Mouse (Mus musculus) MEL (cell line): Measurements from ENCODE around the gene Ifi47. TPM values are rescaled to one million over a fixed set of nuclear protein-coding genes. Genes with fewer than 3 reads are reported as not detected.

ENCODE experiments used
- DNase-seq: peaks from one replicate; pipeline ENCODE4 v3.0.0; 2011; ENCODE audit warnings: low read depth, low spot score
- H3K27ac ChIP-seq: 2 replicates; pipeline ENCODE4 v1.5.1; 2012; ENCODE audit warnings: low read depth, mild to moderate bottlenecking, control low read depth, low read length, moderate library complexity; ENCODE audit not compliant: control insufficient read depth
- H3K27me3 ChIP-seq, 2 experiments: fragments of 150-350 bp in 1 of 2; sonication (generic) in 1 of 2; 2 replicates each; pipeline ENCODE4 v1.6.1; 2012; ENCODE audit warnings: low read length in 2 of 2, mild to moderate bottlenecking in 2 of 2, improper control_type of control experiment in 1 of 2, moderate library complexity in 1 of 2; ENCODE audit not compliant: insufficient read depth in 2 of 2, control insufficient read depth in 1 of 2
- H3K36me3 ChIP-seq, 2 experiments: 2 replicates each; pipeline ENCODE4 v1.6.1; 2012 to 2014; ENCODE audit warnings: low read length in 2 of 2, improper control_type of control experiment in 1 of 2, inconsistent platforms in 1 of 2, mild to moderate bottlenecking in 1 of 2; ENCODE audit not compliant: insufficient read depth in 2 of 2, control insufficient read depth in 1 of 2
- H3K4me1 ChIP-seq, 2 experiments: fragments of 150-350 bp in 1 of 2; sonication (generic) in 1 of 2; 2 replicates each; pipeline ENCODE4 v1.6.1; 2012; ENCODE audit warnings: low read length in 2 of 2, improper control_type of control experiment in 1 of 2, mild to moderate bottlenecking in 1 of 2; ENCODE audit not compliant: insufficient read depth in 2 of 2, control insufficient read depth in 1 of 2
- H3K4me3 ChIP-seq, 2 experiments: fragments of 150-350 bp in 1 of 2; sonication (generic) in 1 of 2; 2 replicates each; pipeline ENCODE4 v1.5.1; 2012; ENCODE audit warnings: low read depth in 2 of 2, low read length in 2 of 2, mild to moderate bottlenecking in 2 of 2, moderate library complexity in 2 of 2, control low read depth in 1 of 2, improper control_type of control experiment in 1 of 2; ENCODE audit not compliant: control insufficient read depth in 1 of 2, insufficient read depth in 1 of 2
- H3K79me2 ChIP-seq: 2 replicates; pipeline ENCODE4 v1.6.1; 2012; ENCODE audit warnings: mild to moderate bottlenecking, low read length, moderate library complexity; ENCODE audit not compliant: control insufficient read depth, poor library complexity, insufficient read depth
- H3K9ac ChIP-seq: 2 replicates; pipeline ENCODE4 v1.6.1; 2012; ENCODE audit warnings: low read depth, mild to moderate bottlenecking, control low read depth, low read length, moderate library complexity; ENCODE audit not compliant: control insufficient read depth, poor library complexity, severe bottlenecking
- H3K9me3 ChIP-seq: fragments of 150-350 bp; sonication (generic); replicated peaks from 2 replicates; pipeline ENCODE4 v1.6.1; 2012; ENCODE audit warnings: mild to moderate bottlenecking, low read length, improper control_type of control experiment, moderate library complexity; ENCODE audit not compliant: insufficient read depth
- BHLHE40 ChIP-seq: IDR thresholded peaks from 2 replicates; pipeline ENCODE4 v1.6.1; 2012; ENCODE audit warnings: low read depth, mild to moderate bottlenecking, inconsistent platforms, low read length, improper control_type of control experiment, borderline replicate concordance
- CHD1 ChIP-seq: IDR thresholded peaks from 2 replicates; pipeline ENCODE4 v1.6.1; 2012; ENCODE audit warnings: low read depth, mild to moderate bottlenecking, inconsistent platforms, low read length, improper control_type of control experiment
- CHD2 ChIP-seq: IDR thresholded peaks from 2 replicates; pipeline ENCODE4 v1.6.1; 2011; ENCODE audit warnings: low read length, improper control_type of control experiment
- CTCF ChIP-seq, 3 experiments: IDR thresholded peaks in 2 of 3; conservative IDR thresholded peaks in 1 of 3; 2 replicates each; pipeline ENCODE4 v1.5.1; 2011 to 2012; ENCODE audit warnings: low read length in 3 of 3, low read depth in 2 of 3, mild to moderate bottlenecking in 2 of 3, improper control_type of control experiment in 1 of 3, inconsistent platforms in 1 of 3, mixed read lengths in 1 of 3, moderate library complexity in 1 of 3; ENCODE audit not compliant: control insufficient read depth in 1 of 3, insufficient read depth in 1 of 3, poor library complexity in 1 of 3, severe bottlenecking in 1 of 3
- E2F4 ChIP-seq: IDR thresholded peaks from 2 replicates; pipeline ENCODE4 v1.6.1; 2011; ENCODE audit warnings: low read depth, low read length, improper control_type of control experiment, borderline replicate concordance
- ELF1 ChIP-seq: IDR thresholded peaks from 2 replicates; pipeline ENCODE4 v1.6.1; 2014; ENCODE audit warnings: low read depth, mild to moderate bottlenecking, inconsistent platforms, low read length, improper control_type of control experiment, moderate library complexity
- EP300 ChIP-seq, 2 experiments: IDR thresholded peaks; 2 replicates each; pipeline ENCODE4 v1.6.1; 2011; ENCODE audit warnings: improper control_type of control experiment in 2 of 2, low read length in 2 of 2, low read depth in 1 of 2, mild to moderate bottlenecking in 1 of 2
- GABPA ChIP-seq: IDR thresholded peaks from 2 replicates; pipeline ENCODE4 v1.6.1; 2012; ENCODE audit warnings: low read depth, mild to moderate bottlenecking, inconsistent platforms, low read length, improper control_type of control experiment, moderate library complexity
- JUND ChIP-seq: IDR thresholded peaks from 2 replicates; pipeline ENCODE4 v1.6.1; 2011; ENCODE audit warnings: low read depth, mild to moderate bottlenecking, improper control_type of control experiment, low read length
- KAT2A ChIP-seq: conservative IDR thresholded peaks from 2 replicates; pipeline ENCODE4 v1.6.1; 2012; ENCODE audit warnings: low read depth, low read length, improper control_type of control experiment, inconsistent platforms
- MAFK ChIP-seq: IDR thresholded peaks from 2 replicates; pipeline ENCODE4 v1.6.1; 2011; ENCODE audit warnings: low read depth, mild to moderate bottlenecking, low read length, improper control_type of control experiment, borderline replicate concordance
- MAX ChIP-seq: IDR thresholded peaks from 2 replicates; pipeline ENCODE4 v1.6.1; 2011; ENCODE audit warnings: low read length, improper control_type of control experiment
- MAZ ChIP-seq: IDR thresholded peaks from 2 replicates; pipeline ENCODE4 v1.6.1; 2012; ENCODE audit warnings: low read depth, mild to moderate bottlenecking, inconsistent platforms, low read length, improper control_type of control experiment
- MEF2A ChIP-seq: IDR thresholded peaks from 2 replicates; pipeline ENCODE4 v1.6.1; 2014; ENCODE audit warnings: low read depth, mild to moderate bottlenecking, inconsistent platforms, low read length, improper control_type of control experiment; ENCODE audit not compliant: poor library complexity, insufficient replicate concordance, severe bottlenecking; ENCODE audit errors: extremely low read depth
- MXI1 ChIP-seq: IDR thresholded peaks from 2 replicates; pipeline ENCODE4 v1.6.1; 2011; ENCODE audit warnings: mild to moderate bottlenecking, low read depth, low read length, improper control_type of control experiment
- NELFE ChIP-seq: IDR thresholded peaks from 2 replicates; pipeline ENCODE4 v1.6.1; 2011; ENCODE audit warnings: low read depth, low read length, improper control_type of control experiment
- POLR2A ChIP-seq, 2 experiments: IDR thresholded peaks; 2 replicates each; pipeline ENCODE4 v1.6.1; 2011 to 2012; ENCODE audit warnings: low read length in 2 of 2, mild to moderate bottlenecking in 2 of 2, control low read depth in 1 of 2, improper control_type of control experiment in 1 of 2, low read depth in 1 of 2, moderate library complexity in 1 of 2; ENCODE audit not compliant: control insufficient read depth in 1 of 2, insufficient read depth in 1 of 2, poor library complexity in 1 of 2
- POLR2AphosphoS2 ChIP-seq: IDR thresholded peaks from 2 replicates; pipeline ENCODE4 v1.6.1; 2011; ENCODE audit warnings: low read length, improper control_type of control experiment
- RAD21 ChIP-seq: IDR thresholded peaks from 2 replicates; pipeline ENCODE4 v1.6.1; 2011; ENCODE audit warnings: mild to moderate bottlenecking, low read depth, low read length, improper control_type of control experiment
- RCOR1 ChIP-seq: IDR thresholded peaks from 2 replicates; pipeline ENCODE4 v1.6.1; 2012; ENCODE audit warnings: low read depth, mild to moderate bottlenecking, inconsistent platforms, low read length, improper control_type of control experiment
- SIN3A ChIP-seq: IDR thresholded peaks from 2 replicates; pipeline ENCODE4 v1.6.1; 2012; ENCODE audit warnings: low read length, improper control_type of control experiment, inconsistent platforms
- SMC3 ChIP-seq: IDR thresholded peaks from 2 replicates; pipeline ENCODE4 v1.6.1; 2011; ENCODE audit warnings: low read depth, low read length, improper control_type of control experiment
- TAL1 ChIP-seq: IDR thresholded peaks from 2 replicates; pipeline ENCODE4 v1.6.1; 2012; ENCODE audit warnings: mild to moderate bottlenecking, inconsistent platforms, low read length, moderate library complexity, mixed read lengths
- TBP ChIP-seq: IDR thresholded peaks from 2 replicates; pipeline ENCODE4 v1.8.0; 2011; ENCODE audit warnings: low read depth, low read length, improper control_type of control experiment
- TCF12 ChIP-seq: IDR thresholded peaks from 2 replicates; pipeline ENCODE4 v1.6.1; 2014; ENCODE audit warnings: low read depth, mild to moderate bottlenecking, inconsistent platforms, low read length, improper control_type of control experiment, moderate library complexity
- UBTF ChIP-seq: IDR thresholded peaks from 2 replicates; pipeline ENCODE4 v1.6.1; 2012; ENCODE audit warnings: low read depth, mild to moderate bottlenecking, inconsistent platforms, low read length, improper control_type of control experiment, moderate library complexity, borderline replicate concordance; ENCODE audit not compliant: insufficient read depth
- USF1 ChIP-seq: IDR thresholded peaks from 2 replicates; pipeline ENCODE4 v1.6.1; 2014; ENCODE audit warnings: low read depth, mild to moderate bottlenecking, inconsistent platforms, low read length, improper control_type of control experiment, moderate library complexity
- USF2 ChIP-seq, 2 experiments: IDR thresholded peaks; 2 replicates each; pipeline ENCODE4 v1.6.1; 2011 to 2012; ENCODE audit warnings: improper control_type of control experiment in 2 of 2, low read length in 2 of 2, borderline replicate concordance in 1 of 2, inconsistent platforms in 1 of 2, low read depth in 1 of 2, mild to moderate bottlenecking in 1 of 2; ENCODE audit not compliant: insufficient read depth in 1 of 2
- ZC3H11A ChIP-seq: IDR thresholded peaks from 2 replicates; pipeline ENCODE4 v1.6.1; 2012; ENCODE audit warnings: low read depth, mild to moderate bottlenecking, inconsistent platforms, low read length, improper control_type of control experiment
- ZMIZ1 ChIP-seq: IDR thresholded peaks from 2 replicates; pipeline ENCODE4 v1.6.1; 2012; ENCODE audit warnings: low read depth, mild to moderate bottlenecking, inconsistent platforms, low read length, improper control_type of control experiment, moderate library complexity
- polyA plus RNA-seq, 2 experiments: library from polyadenylated mRNA; stranded (reverse) in 1 of 2; unstranded in 1 of 2; fragments of >175 nt in 1 of 2; fragments of >200 nt in 1 of 2; gene quantifications; 2 replicates each; pipeline versions ENCODE4 v1.2.1 to v1.2.4; 2012; ENCODE audit warnings: low replicate concordance in 2 of 2, low read depth in 1 of 2; ENCODE audit not compliant: insufficient read length in 2 of 2, insufficient read depth in 1 of 2, missing spikeins in 1 of 2
- total RNA-seq: library from RNA; depleted of rRNA; stranded (reverse); fragments of 300-350 nt; gene quantifications from 2 replicates; pipeline ENCODE4 v1.2.3, GENCODE M21; 2012

The Ifi47 gene
- total and polyA plus RNA-seq, 3 experiments = 26.4 to 35.2 TPM; not detected in 1

- Histone ChIP-seq H3K79me2 (peaks cover 21% of the 10 kb centered on the region), H3K4me1 (peaks cover 56 to 66% of the 10 kb centered on the region in 2 experiments), H3K4me3 (peak overlapping the region in 1 of 2 experiments; percentile 3; a peak in 2 of 4 replicates), H3K9me3 (no peaks in the 10 kb centered on the region), H3K36me3 (peaks cover 0 to 76% of the 10 kb centered on the region in 2 experiments; a peak in 3 of 4 replicates), H3K27ac (peak overlapping the region; percentile 98), H3K9ac (peak overlapping the region; percentile 55), H3K27me3 (no peaks in the 10 kb centered on the region)
- TF ChIP-seq USF2 (IDR thresholded peaks at IDR 0.05; ENCODE audit: borderline replicate concordance in 1 of 2, insufficient read depth in 1 of 2, low read depth in 1 of 2, low read length in 2 of 2) = 0 out of 4 replicates have a peak, but pooled peaks of 1 of the 2 experiments have one; percentile 3
- 0 out of 2 replicates have a peak, but pooled peaks have one; percentile 8 for TF ChIP-seq ZC3H11A
- 0 out of 2 replicates have a peak, but pooled peaks have one; percentile 1 for TF ChIP-seq SMC3
- TF ChIP-seq POLR2A (IDR thresholded peaks at IDR 0.05; ENCODE audit: control insufficient read depth in 1 of 2, insufficient read depth in 1 of 2, low read depth in 1 of 2, low read length in 2 of 2, poor library complexity in 1 of 2) = no peak
- no peak for TF ChIP-seq POLR2AphosphoS2
- TF ChIP-seq, all 39 proteins: peak for 3
- peak; percentile 74 for DNase-seq
These were observed 6.8 kb downstream of the Ifi47 start for GRCm38 (mm10) chr11:49083146-49083545.

DNA sequence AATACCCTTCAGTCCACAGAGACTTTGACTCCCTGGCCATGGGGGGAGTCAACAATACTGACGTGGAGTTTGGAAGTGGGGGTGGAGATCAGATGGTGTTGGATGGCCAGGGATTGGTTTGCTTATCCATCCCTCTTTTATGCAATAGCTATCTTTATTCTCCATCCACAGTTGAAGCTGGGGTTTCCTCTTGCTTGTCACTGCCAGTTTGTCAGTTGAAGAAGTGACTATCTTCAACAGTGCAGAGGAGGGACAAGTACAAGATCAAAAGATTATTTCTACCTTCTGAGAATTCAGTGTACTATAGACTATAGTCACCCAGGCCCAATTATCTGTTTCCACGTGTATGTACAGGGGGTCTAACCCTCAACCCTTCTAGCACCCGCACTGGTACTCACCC lies 7.4 kb downstream of the Ifi47 start:
- DNase-seq = peak; percentile 95
- Histone ChIP-seq H3K27ac (peak overlapping the region; percentile 98), H3K9ac (peak overlapping the region; percentile 59), H3K9me3 (no peaks in the 10 kb centered on the region), H3K4me3 (peak overlapping the region; percentile 3 to 4; a peak in 3 of 4 replicates), H3K4me1 (peaks cover 56 to 71% of the 10 kb centered on the region in 2 experiments), H3K36me3 (peaks cover 0 to 74% of the 10 kb centered on the region in 2 experiments; a peak in 3 of 4 replicates), H3K79me2 (peaks cover 15% of the 10 kb centered on the region), H3K27me3 (no peaks in the 10 kb centered on the region)
- peak; percentile 44; the same call in 1 of the 2 replicates for TF ChIP-seq CHD2
- TF ChIP-seq TCF12 = peak; percentile 95
- peak in 1 of 2 experiments; percentile 78; a peak in 2 of 4 replicates for TF ChIP-seq POLR2A (IDR thresholded peaks at IDR 0.05; ENCODE audit: control insufficient read depth in 1 of 2, insufficient read depth in 1 of 2, low read depth in 1 of 2, low read length in 2 of 2, poor library complexity in 1 of 2)
- no peak for TF ChIP-seq CTCF (IDR thresholded peaks at IDR 0.05 in 2 of 3, conservative IDR thresholded peaks at IDR 0.05 in 1 of 3; ENCODE audit: control insufficient read depth in 1 of 3, insufficient read depth in 1 of 3, low read depth in 2 of 3, low read length in 3 of 3, poor library complexity in 1 of 3, severe bottlenecking in 1 of 3)
- peak; percentile 36; the same call in 1 of the 2 replicates for TF ChIP-seq USF1
- peak; percentile 80 for TF ChIP-seq TBP
- peak; percentile 91; the same call in 1 of the 2 replicates for TF ChIP-seq MXI1
- TF ChIP-seq CHD1 = no peak
- TF ChIP-seq ZC3H11A = no peak
- TF ChIP-seq GABPA = no peak
- peak; percentile 99 to 100 for TF ChIP-seq EP300 (IDR thresholded peaks at IDR 0.05; ENCODE audit: low read depth in 1 of 2, low read length in 2 of 2)
- TF ChIP-seq RCOR1 = peak; percentile 92
- peak; percentile 78; the same call in 1 of the 2 replicates for TF ChIP-seq JUND
- TF ChIP-seq MAX = peak; percentile 84
- TF ChIP-seq SIN3A = peak; percentile 98
- 0 out of 2 replicates have a peak, but pooled peaks have one; percentile 58 for TF ChIP-seq MAFK
- TF ChIP-seq MAZ = peak; percentile 82
- TF ChIP-seq NELFE = peak; percentile 45
- peak; percentile 89 for TF ChIP-seq ZMIZ1
- TF ChIP-seq BHLHE40 = peak; percentile 48; the same call in 1 of the 2 replicates
- TF ChIP-seq KAT2A = peak; percentile 59
- TF ChIP-seq TAL1 = peak; percentile 67
- no peak for TF ChIP-seq ELF1
- peak; percentile 62; the same call in 1 of the 2 replicates for TF ChIP-seq MEF2A
- TF ChIP-seq E2F4 = no peak
- TF ChIP-seq UBTF = no peak
- TF ChIP-seq SMC3 = 0 out of 2 replicates have a peak, but pooled peaks have one; percentile 5
- no peak for TF ChIP-seq RAD21
